Mouse (Mus musculus): ENCODE results near the gene Phyh. TPM values are rescaled to one million over a fixed set of nuclear protein-coding genes. Genes with fewer than 3 reads are reported as not detected.

Gene Phyh
- total and polyA plus RNA-seq, 3 experiments: 149 to 361 (median 294) TPM

Other genes with a start within 250 kb of the Phyh start
- gene Bend7, start 201.2 kb upstream of the Phyh start, total RNA-seq (2021): 10 to 100 TPM; 16.2 to 18.7 TPM
- gene Bend7, start 201.2 kb upstream of the Phyh start, polyA plus RNA-seq (2012; rRNA removed): 9.9 and 12.9 TPM in 2 replicates
- 10 to 100 TPM; 39.9 to 46.9 TPM for gene Sephs1, start 37.5 kb upstream of the Phyh start, total RNA-seq (2021)
- gene Sephs1, start 37.5 kb upstream of the Phyh start, polyA plus RNA-seq (2012; rRNA removed): 15.2 and 15.8 TPM in 2 replicates
- gene Ucma, start 57.1 kb downstream of the Phyh start, total RNA-seq (2021): not detected
- gene Ucma, start 57.1 kb downstream of the Phyh start, polyA plus RNA-seq (2012; rRNA removed): not detected in 2 replicates
- 1 to 10 TPM; 1.6 to 7.9 TPM for gene Mcm10, start 93.8 kb downstream of the Phyh start, total RNA-seq (2021)
- gene Mcm10, start 93.8 kb downstream of the Phyh start, polyA plus RNA-seq (2012; rRNA removed): 0.40 and 0.44 TPM in 2 replicates
- gene Optn, start 145.0 kb downstream of the Phyh start, total RNA-seq (2021): 100 to 1,000 TPM; 100 to 105 TPM
- 4.8 and 5.4 TPM in 2 replicates for gene Optn, start 145.0 kb downstream of the Phyh start, polyA plus RNA-seq (2012; rRNA removed)
- 10 to 100 TPM; 12.9 to 20.5 TPM for gene Ccdc3, start 218.8 kb downstream of the Phyh start, total RNA-seq (2021)
- 11.3 and 20.7 TPM in 2 replicates for gene Ccdc3, start 218.8 kb downstream of the Phyh start, polyA plus RNA-seq (2012; rRNA removed)